Mouse (Mus musculus): ENCODE measurements around the gene Olfr1297.

Olfr1297 gene

DNA sequence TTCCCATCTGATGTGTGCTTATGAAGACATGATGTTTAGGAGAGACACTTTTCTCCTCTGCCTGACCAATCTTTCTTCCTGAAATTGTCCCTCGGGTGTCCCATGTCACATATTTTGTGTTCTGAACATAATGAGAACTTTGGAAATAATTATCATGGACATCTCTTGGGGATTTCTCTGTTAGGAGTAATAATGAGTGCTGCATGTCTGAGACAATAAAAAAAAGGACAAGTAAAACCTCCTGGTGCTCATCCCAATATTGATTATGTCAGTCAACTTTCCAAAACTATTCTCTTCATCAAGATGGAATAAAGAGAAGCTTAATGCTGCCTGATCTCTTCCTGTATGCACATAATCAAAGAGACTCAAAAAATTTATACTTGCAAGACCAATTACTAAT lies at the start of gene Olfr1297:
TSS of gene Olfr1297 (minus strand) at position 101 of the 400 bp plus-strand sequence.
- no peak for DNase-seq (ENCODE audit: low spot score in 2 of 2)

DNA sequence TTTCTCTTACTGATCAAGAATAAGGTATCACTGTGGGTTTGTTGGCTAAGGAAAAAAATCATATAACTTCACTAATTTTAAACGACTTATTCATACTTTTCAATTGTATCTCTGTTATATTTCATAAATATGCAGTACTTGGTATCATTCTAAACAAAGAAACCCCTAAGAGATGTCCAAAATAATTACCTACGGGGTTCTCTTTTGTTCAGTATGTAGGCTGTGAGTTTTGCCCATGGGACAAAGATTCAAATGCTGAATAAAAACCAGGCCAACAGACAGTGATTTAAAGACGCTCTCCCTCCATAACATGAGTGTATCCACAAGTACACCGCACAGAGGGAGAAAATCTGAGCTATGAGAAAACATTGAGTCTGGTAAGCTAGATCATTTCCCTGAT lies 34.8 kb upstream of the Olfr1297 start, which contains the start of gene Olfr1299:
TSS of gene Olfr1299 (plus strand) at position 301 of the 400 bp plus-strand sequence.
- DNase-seq (ENCODE audit: low spot score in 2 of 2): no peak

DNA sequence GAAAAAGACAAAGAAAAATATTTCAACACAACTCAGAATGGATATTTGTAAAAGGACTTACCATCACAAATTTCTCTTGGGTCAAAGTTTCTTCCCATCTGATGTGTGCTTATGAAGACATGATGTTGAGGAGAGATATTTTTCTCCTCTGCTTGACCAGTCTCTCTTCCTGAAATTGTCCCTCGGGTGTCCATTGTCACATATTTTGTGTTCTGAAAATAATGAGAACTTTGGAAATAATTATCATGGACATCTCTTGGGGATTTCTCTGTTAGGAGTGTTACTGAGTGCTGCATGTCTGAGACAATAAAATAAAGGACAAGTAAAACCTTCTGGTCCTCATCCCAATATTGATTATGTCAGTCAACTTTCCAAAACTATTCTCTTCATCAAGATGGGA lies 22.8 kb upstream of the Olfr1297 start, which contains the start of gene Olfr1298:
TSS of gene Olfr1298 (minus strand) at position 101 of the 400 bp plus-strand sequence.
- no peak for DNase-seq (ENCODE audit: low spot score in 2 of 2)

DNA sequence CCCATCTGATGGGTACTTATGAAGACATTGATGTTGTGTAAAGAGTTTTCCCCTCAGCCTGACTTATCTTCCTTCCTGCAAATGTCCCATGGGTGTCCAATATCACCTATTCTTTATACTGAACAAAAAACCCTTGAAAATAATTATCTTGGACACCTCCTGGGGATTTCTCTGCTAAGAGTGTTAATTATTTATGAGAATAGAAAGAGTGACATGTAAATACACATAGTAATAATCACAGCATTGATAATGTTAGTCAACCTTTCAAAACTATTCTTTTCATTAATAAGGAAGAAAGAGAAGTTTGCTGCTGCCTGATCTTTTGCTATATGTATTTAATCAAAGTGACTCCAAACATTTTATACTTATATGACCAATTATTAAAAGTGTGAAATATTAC lies 56.7 kb downstream of the Olfr1297 start, which contains the start of gene Olfr1295:
TSS of gene Olfr1295 (minus strand) at position 101 of the 400 bp plus-strand sequence.
- DNase-seq (ENCODE audit: low spot score in 2 of 2): no peak
